Mouse (Mus musculus): ENCODE measurements around the gene Olfr1535.

Gene Olfr1535

GRCm38 (mm10) chr13:21559793-21560192 is at the start of gene Olfr1535:
TSS of gene Olfr1535 (minus strand) at chr13:21559893.
- DNase-seq = no peak

- no peak for DNase-seq
Measured at GRCm38 (mm10) chr13:21591618-21592017, 31.9 kb upstream of the Olfr1535 start.

DNA sequence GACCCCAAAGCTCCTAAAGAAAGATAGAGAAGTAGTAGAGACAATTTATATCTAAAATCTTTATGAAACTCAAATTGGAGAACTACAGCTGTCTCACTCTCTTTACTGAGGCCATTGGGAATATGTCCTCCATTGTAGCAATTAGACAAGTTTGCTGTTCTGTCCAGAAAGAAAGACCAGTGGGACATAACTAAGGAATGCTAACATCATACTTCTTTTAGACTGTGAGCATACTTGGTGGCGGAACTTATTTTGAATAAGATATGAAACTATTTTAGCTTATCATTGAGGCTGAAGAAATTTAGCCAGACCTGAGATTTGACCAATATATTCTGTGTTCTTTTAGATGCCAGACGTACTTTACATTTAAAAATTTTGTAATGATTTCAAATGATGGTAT is 22.0 kb upstream of the Olfr1535 start, which contains the start of gene Olfr1364:
TSS of gene Olfr1364 (minus strand) at position 101 of the 400 bp plus-strand sequence.
- no peak for DNase-seq

DNA sequence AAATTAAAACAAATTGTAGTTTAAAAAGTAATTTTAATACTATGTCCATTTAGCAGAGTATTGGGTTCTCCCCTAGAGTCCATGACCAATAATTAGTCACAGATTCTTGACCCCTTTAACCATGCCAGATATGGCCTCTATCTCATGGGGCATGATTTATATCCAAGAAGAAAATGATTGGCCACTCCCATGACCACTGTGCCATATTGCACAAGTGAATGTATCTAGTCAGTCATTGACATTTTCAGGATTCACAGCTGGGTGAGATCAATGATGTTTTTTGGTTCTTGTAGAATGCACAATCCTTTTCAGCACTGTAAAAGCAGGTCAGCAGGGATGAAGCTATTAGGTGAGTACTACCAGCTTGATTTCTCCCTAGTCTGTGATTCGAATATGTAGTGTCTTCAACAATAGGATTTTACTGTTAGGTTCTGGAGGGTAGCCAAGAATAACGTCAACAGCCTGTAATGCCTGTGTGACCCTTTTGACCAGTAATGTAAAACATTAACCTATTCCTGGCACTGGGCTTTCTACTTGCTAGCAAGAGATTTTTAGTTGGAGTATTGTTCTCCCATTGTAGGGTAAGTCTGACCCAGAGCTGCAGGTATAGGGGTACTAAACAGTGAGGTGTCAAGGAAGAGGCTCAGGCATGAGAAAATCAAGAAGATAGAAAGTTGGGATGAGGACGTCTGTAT is 9.1 kb downstream of the Olfr1535 start:
- no peak for DNase-seq

- DNase-seq = no peak
Measured at GRCm38 (mm10) chr13:21549487-21549886, 10.2 kb downstream of the Olfr1535 start.

GRCm38 (mm10) chr13:21542708-21543107 is 17.0 kb downstream of the Olfr1535 start, which contains the start of gene Olfr1366:
TSS of gene Olfr1366 (minus strand) at chr13:21542808.
- DNase-seq = no peak

GRCm38 (mm10) chr13:21530781-21531201 is 28.9 kb downstream of the Olfr1535 start, which contains the start of gene Zkscan8:
TSS of gene Zkscan8 (minus strand) at chr13:21531120.
- DNase-seq = peak; percentile 88

DNA sequence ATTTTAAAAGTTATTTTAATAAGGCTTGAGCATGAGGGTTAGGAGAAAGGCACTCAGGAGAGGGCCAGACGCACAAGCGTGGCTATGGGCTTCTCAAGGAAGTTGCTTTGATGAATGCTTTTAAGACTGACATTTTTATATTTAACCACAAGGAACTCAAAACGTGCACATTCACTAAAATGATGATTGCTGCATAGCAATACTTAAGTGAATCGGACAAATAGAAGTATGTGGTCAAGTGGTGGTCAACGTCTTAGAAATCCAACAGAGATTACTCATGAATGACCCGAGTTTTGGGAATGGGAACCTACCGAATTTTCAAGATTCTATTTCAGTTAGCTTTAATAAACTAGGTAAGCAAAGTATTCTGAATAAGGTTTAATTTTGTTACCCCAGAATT is 29.6 kb downstream of the Olfr1535 start:
- DNase-seq = no peak

GRCm38 (mm10) chr13:21506221-21506649 is 53.5 kb downstream of the Olfr1535 start:
- peak; percentile 78 for DNase-seq
